Mouse (Mus musculus): ENCODE measurements around the gene Thsd4. TPM values are rescaled to one million over a fixed set of nuclear protein-coding genes. Genes with fewer than 3 reads are reported as not detected.
"Not testable (repeated sequence)": the region's sequence is repeated elsewhere in the genome, so short reads cannot be mapped to it uniquely, and the experiment has no call there.

Thsd4 gene
- polyA plus RNA-seq, 1 experiment = 2.6 TPM

DNA sequence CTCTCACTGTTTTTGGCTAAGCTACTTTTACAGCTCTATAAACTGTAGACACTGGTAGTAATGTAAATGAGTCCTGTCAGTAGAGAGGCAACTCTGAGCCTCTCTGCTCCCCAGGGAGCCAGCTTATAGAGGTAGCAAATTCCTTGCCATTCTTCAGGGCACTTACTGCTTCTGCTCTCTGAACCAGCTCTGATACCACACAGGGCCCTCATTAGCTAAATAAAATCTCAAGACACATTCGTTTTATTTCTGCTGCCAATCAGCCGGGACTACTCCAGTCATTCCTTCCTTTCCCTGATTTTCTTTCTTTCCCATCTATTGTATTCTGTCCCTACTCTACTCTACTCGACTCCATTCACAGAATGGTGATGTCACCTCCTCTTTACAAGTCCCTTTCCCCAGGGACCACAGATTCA is 236.8 kb downstream of the Thsd4 start:
- TF ChIP-seq CTCF (IDR thresholded peaks at IDR 0.05; ENCODE audit: extremely low read depth, insufficient read depth, low read length) = no peak
- TF ChIP-seq POLR2A (IDR thresholded peaks at IDR 0.05; ENCODE audit: extremely low read depth, insufficient read depth, low read length) = no peak
- no peaks in the 10 kb centered on the region for H3K4me1 ChIP-seq (ENCODE audit: control insufficient read depth, insufficient read depth, low read length)
- H3K4me3 ChIP-seq (ENCODE audit: insufficient read depth, low read length) = no peak overlapping the region
- H3K27ac ChIP-seq (ENCODE audit: insufficient read depth, low read length) = no peak overlapping the region

GRCm38 (mm10) chr9:60284318-60284717 is 237.5 kb downstream of the Thsd4 start:
- TF ChIP-seq POLR2A (IDR thresholded peaks at IDR 0.05; ENCODE audit: extremely low read depth, insufficient read depth, low read length) = no peak
- no peak for TF ChIP-seq CTCF (IDR thresholded peaks at IDR 0.05; ENCODE audit: extremely low read depth, insufficient read depth, low read length)
- no peaks in the 10 kb centered on the region for H3K4me1 ChIP-seq (ENCODE audit: control insufficient read depth, insufficient read depth, low read length)

GRCm38 (mm10) chr9:60283546-60283945 is 238.3 kb downstream of the Thsd4 start:
- H3K27ac ChIP-seq (ENCODE audit: insufficient read depth, low read length) = no peak overlapping the region

More at GRCm38 (mm10) chr9:60284318-60284717, 237.5 kb downstream of the Thsd4 start:
- H3K4me3 ChIP-seq (ENCODE audit: insufficient read depth, low read length) = no peak overlapping the region
- no peak overlapping the region for H3K27ac ChIP-seq (ENCODE audit: insufficient read depth, low read length)

GRCm38 (mm10) chr9:60281281-60281680 is 240.6 kb downstream of the Thsd4 start:
- Histone ChIP-seq H3K4me3 (ENCODE audit: insufficient read depth, low read length) (no peak overlapping the region), H3K27ac (ENCODE audit: insufficient read depth, low read length) (no peak overlapping the region)

More at GRCm38 (mm10) chr9:60283546-60283945, 238.3 kb downstream of the Thsd4 start:
- no peaks in the 10 kb centered on the region for H3K4me1 ChIP-seq (ENCODE audit: control insufficient read depth, insufficient read depth, low read length)
- H3K4me3 ChIP-seq (ENCODE audit: insufficient read depth, low read length) = no peak overlapping the region
- no peak for TF ChIP-seq CTCF (IDR thresholded peaks at IDR 0.05; ENCODE audit: extremely low read depth, insufficient read depth, low read length)
- no peak for TF ChIP-seq POLR2A (IDR thresholded peaks at IDR 0.05; ENCODE audit: extremely low read depth, insufficient read depth, low read length)

GRCm38 (mm10) chr9:60280786-60281185 is 241.1 kb downstream of the Thsd4 start:
- Histone ChIP-seq H3K4me3 (ENCODE audit: insufficient read depth, low read length) (no peak overlapping the region), H3K27ac (ENCODE audit: insufficient read depth, low read length) (no peak overlapping the region), H3K4me1 (ENCODE audit: control insufficient read depth, insufficient read depth, low read length) (no peaks in the 10 kb centered on the region)
- TF ChIP-seq POLR2A (IDR thresholded peaks at IDR 0.05; ENCODE audit: extremely low read depth, insufficient read depth, low read length) (no peak), CTCF (IDR thresholded peaks at IDR 0.05; ENCODE audit: extremely low read depth, insufficient read depth, low read length) (no peak)

More at GRCm38 (mm10) chr9:60281281-60281680, 240.6 kb downstream of the Thsd4 start:
- no peaks in the 10 kb centered on the region for H3K4me1 ChIP-seq (ENCODE audit: control insufficient read depth, insufficient read depth, low read length)
- no peak for TF ChIP-seq CTCF (IDR thresholded peaks at IDR 0.05; ENCODE audit: extremely low read depth, insufficient read depth, low read length)
- no peak for TF ChIP-seq POLR2A (IDR thresholded peaks at IDR 0.05; ENCODE audit: extremely low read depth, insufficient read depth, low read length)

GRCm38 (mm10) chr9:60279556-60279955 is 242.3 kb downstream of the Thsd4 start:
- no peak overlapping the region for H3K27ac ChIP-seq (ENCODE audit: insufficient read depth, low read length)
- no peaks in the 10 kb centered on the region for H3K4me1 ChIP-seq (ENCODE audit: control insufficient read depth, insufficient read depth, low read length)
- TF ChIP-seq POLR2A (IDR thresholded peaks at IDR 0.05; ENCODE audit: extremely low read depth, insufficient read depth, low read length) (no peak), CTCF (IDR thresholded peaks at IDR 0.05; ENCODE audit: extremely low read depth, insufficient read depth, low read length) (no peak)
- no peak overlapping the region for H3K4me3 ChIP-seq (ENCODE audit: insufficient read depth, low read length)

GRCm38 (mm10) chr9:60276351-60276750 is 245.5 kb downstream of the Thsd4 start:
- no peaks in the 10 kb centered on the region for H3K4me1 ChIP-seq (ENCODE audit: control insufficient read depth, insufficient read depth, low read length)
- H3K4me3 ChIP-seq (ENCODE audit: insufficient read depth, low read length) = no peak overlapping the region
- TF ChIP-seq POLR2A (IDR thresholded peaks at IDR 0.05; ENCODE audit: extremely low read depth, insufficient read depth, low read length) (no peak), CTCF (IDR thresholded peaks at IDR 0.05; ENCODE audit: extremely low read depth, insufficient read depth, low read length) (peak; percentile 33; the same call in 1 of the 2 replicates)
- H3K27ac ChIP-seq (ENCODE audit: insufficient read depth, low read length) = no peak overlapping the region

DNA sequence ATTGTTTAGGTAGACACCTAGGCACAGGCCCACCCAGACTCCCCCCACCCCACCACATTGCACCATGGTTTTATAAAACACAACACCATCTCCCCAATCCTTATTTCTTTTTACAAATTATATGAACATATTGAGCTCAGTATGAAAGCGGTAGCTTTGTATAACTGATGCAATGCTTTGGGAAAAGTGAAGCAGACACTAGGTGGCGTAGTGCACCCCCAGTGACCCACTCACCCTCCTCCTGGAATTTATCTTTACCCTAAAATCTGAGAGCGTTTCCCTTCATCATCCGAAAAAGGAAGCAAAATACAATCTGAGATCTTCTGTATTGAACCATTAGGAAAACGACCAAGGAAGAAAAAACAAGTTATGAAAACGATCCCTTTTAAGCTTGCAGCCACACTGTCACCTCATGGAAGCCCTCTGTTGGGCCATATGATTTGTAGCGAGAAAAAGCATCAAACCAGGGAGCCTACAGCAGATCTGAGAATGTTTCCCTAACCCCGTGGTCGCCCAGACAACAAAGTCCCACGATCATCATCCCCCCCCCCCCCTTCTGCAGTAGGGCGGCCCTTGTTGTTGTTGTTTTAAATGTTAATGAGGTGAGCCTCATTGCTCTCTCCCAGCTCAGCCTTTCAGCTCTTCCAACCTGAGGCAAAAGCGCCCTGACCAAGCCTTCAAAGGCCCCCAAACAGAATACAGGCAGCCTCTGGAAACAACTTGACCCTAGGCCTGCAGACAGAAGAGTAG is 246.3 kb downstream of the Thsd4 start:
- TF ChIP-seq POLR2A (IDR thresholded peaks at IDR 0.05; ENCODE audit: extremely low read depth, insufficient read depth, low read length) = no peak
- peak; percentile 67 for TF ChIP-seq CTCF (IDR thresholded peaks at IDR 0.05; ENCODE audit: extremely low read depth, insufficient read depth, low read length)
- Histone ChIP-seq H3K4me1 (ENCODE audit: control insufficient read depth, insufficient read depth, low read length) (no peaks in the 10 kb centered on the region), H3K4me3 (ENCODE audit: insufficient read depth, low read length) (no peak overlapping the region), H3K27ac (ENCODE audit: insufficient read depth, low read length) (no peak overlapping the region)

- TF ChIP-seq POLR2A (IDR thresholded peaks at IDR 0.05; ENCODE audit: extremely low read depth, insufficient read depth, low read length) = no peak
- TF ChIP-seq CTCF (IDR thresholded peaks at IDR 0.05; ENCODE audit: extremely low read depth, insufficient read depth, low read length) = no peak
- Histone ChIP-seq H3K4me3 (ENCODE audit: insufficient read depth, low read length) (no peak overlapping the region), H3K4me1 (ENCODE audit: control insufficient read depth, insufficient read depth, low read length) (no peaks in the 10 kb centered on the region), H3K27ac (ENCODE audit: insufficient read depth, low read length) (no peak overlapping the region)
Measured at GRCm38 (mm10) chr9:60274503-60274902, 247.3 kb downstream of the Thsd4 start.

DNA sequence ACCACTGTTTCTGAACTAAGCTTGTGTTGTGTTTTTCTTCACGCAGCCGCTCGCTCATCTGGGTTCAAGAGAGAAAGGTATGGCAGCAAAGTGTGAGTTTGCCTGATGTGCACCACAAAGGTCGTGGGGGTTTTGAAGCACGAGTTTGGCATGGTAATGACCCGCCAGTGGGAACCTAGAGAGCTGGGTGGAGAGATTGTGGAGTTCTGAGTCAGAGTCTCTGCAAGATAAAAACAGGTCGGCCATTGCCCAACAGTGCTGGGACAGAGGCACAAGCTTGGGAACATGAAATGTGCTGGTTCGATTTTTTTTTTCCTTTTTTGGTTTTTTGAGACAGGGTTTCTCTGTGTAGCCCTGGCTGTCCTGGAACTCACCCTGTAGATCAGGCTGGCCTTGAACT is 249.5 kb downstream of the Thsd4 start:
- not testable (repeated sequence) for H3K27ac ChIP-seq (ENCODE audit: insufficient read depth, low read length); H3K4me1 ChIP-seq (ENCODE audit: control insufficient read depth, insufficient read depth, low read length); H3K4me3 ChIP-seq (ENCODE audit: insufficient read depth, low read length)

All from cortical plate, adult 2 months (tissue).